Mouse (Mus musculus) CD4-positive, CD25-positive, alpha-beta regulatory T cell, adult 9 weeks (primary cell): ENCODE data around the gene Gabrp. TPM values are rescaled to one million over a fixed set of nuclear protein-coding genes. Genes with fewer than 3 reads are reported as not detected.

Experiments used
- polyA plus RNA-seq: library from polyadenylated mRNA; unstranded; fragments of 100-300 nt; shearing (Covaris generic); gene quantifications from one replicate; pipeline ENCODE4 v1.2.1, GENCODE M21; 2017

Gene Gabrp
- not detected for polyA plus RNA-seq

DNA sequence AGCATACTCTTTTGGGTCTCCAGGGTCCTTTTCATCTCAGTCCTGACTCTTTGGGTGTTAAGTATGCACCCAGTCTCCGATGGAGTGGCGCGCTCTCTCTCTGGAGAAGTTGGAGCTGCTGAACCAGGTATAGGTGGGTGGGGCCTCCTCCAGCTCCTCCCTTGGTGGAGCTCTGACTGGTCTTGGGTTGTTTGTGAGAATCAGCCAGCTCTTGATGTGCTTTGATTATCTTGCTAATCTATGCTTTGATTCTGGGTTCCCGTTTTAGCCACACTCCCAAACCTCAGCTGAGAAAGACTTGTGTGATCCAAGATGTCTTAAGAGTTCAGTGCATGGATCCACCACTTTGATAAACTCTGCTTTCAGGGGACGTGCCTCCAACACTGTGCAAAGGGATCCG lies at the start of gene Gabrp:
Gabrp (minus strand) TSS at position 101 of the 400 bp plus-strand sequence.

DNA sequence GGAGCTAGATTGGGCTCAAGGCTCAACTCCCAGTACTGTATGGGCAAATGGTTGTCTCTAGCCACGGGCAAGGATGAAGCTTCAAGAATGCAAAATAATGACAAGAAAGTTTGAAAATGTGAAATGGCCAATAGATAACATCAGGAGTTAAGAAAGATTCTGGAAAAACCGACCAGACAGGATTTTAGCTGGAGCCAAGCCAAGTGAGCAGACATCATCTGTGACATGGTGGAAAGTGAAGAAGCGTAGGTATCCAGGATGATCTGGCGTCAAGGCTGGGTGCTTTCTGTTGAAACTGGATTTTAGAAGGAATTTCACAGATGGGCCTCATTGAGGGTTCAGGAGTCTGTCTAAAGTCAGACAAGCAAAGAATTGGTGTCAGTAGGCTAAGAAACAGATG lies 20.2 kb upstream of the Gabrp start, which contains the start of gene D130052B06Rik:
D130052B06Rik (plus strand) TSS at position 317 of the 400 bp plus-strand sequence.

DNA sequence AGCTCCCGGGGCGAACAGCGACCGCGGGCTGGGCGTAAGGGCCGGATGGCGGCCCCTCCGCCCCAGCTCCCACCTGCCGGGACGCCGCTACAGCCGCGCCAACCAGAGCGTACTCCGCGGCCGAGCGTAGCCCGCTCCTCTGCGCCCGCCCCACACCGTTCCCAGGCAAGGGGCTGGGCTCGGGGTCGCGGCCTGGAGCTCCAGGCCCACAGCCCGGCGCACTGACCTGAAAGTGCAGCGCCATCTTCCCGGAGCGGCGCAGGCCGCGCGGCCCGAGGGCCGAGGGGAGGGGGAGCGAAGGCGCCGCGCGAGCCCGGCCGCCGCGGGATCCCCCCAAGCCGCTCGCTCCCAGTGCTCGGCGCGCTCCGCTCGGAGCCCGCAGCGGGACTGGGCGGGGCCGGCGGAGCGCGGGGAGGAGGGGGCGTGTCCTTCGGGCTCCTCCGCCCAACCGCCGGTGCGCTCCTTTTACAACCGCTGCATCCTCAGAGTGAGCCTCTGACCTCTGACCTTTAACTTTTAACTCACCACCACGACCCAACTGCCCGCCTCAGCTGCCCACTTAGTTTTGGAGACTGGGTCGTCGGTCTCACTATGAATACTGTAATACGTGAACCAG lies 65.3 kb downstream of the Gabrp start, which contains the start of gene Ranbp17:
Ranbp17 (minus strand) TSS at position 371 of the 616 bp plus-strand sequence.

Other genes with a start within 250 kb of the Gabrp start
- not detected for gene Ranbp17, start 65.2 kb downstream of the Gabrp start, polyA plus RNA-seq
- not detected for gene D130052B06Rik, start 20.3 kb upstream of the Gabrp start, polyA plus RNA-seq